Mouse (Mus musculus): ENCODE data around the gene 1110008P14Rik. TPM values are rescaled to one million over a fixed set of nuclear protein-coding genes. Genes with fewer than 3 reads are reported as not detected.

The 1110008P14Rik gene
- polyA plus RNA-seq, 1 experiment from 2014 or later, result 33.3 TPM

DNA sequence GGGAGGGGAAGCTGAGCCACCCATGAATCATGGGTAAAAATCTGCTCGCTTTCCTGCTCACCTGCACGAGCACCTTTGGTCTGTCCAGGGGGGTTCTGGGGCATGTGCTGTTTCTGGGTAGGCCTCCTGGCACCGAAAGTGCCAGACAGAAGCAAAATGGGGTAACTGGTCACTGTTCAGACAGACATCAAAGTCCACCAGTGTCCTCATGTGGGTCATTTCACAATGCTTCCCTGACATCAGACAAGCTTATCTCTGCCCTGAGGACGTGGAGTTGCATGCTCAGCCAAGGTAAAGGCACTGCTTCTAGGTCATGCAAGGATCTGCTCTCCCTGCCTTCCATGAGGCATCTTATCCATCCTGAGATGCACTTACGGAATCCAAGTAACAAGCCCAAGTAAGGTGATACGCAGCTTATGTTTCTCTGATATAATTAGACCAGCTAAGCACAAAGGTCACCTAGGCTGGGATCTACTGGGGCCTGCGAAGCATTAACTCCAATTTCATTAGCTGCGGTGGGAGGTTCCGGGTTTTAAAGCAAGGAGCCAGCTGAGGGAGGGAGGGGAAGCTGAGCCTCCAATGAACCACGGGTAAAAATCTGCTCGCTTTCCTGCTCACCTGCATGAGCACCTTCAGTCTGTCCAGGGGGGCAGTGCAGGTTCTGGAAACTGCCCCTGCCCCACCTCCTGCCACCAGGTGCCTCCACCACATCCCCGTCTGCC is 36.9 kb upstream of the 1110008P14Rik start:
- no peak overlapping the region for H3K4me3 ChIP-seq (ENCODE audit: low read depth, low read length)
- peaks cover 9% of the 10 kb centered on the region for H3K4me1 ChIP-seq (ENCODE audit: insufficient read depth)
- no peak for TF ChIP-seq CTCF (IDR thresholded peaks at IDR 0.05; ENCODE audit: low read depth)
- peaks cover 75% of the 10 kb centered on the region for H3K36me3 ChIP-seq (ENCODE audit: insufficient read depth)
- ATAC-seq (ENCODE audit: insufficient read depth) (no peak), DNase-seq (no peak)
- H3K27me3 ChIP-seq (ENCODE audit: insufficient read depth, low read length), result no peaks in the 10 kb centered on the region
- no peaks in the 10 kb centered on the region for H3K9me3 ChIP-seq (ENCODE audit: low read depth, low read length)
- no peak overlapping the region for H3K4me2 ChIP-seq
- H3K27ac ChIP-seq (ENCODE audit: low read depth), result no peak overlapping the region
- H3K9ac ChIP-seq, result no peak overlapping the region
- 80% methylated on average over 12 of the region's 12 CpGs for WGBS

DNA sequence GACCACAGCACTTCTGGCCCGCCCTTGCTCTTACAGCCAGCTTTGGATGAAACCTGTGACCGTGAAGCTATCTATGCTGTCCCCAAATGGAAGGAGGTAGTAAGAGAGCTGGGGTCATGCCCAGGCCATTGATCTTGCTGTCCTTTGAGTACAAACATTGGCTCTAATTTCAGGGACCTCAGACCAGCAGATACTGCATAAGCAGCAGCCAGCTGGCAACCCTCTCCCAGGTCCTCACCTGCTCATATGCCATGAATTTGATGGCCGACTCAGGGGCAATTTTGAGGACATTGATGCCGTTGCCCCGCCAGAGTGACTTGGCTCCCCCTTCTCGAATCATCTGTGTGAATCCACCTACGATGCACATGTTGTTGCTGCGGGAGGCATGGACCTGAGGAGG is 35.7 kb upstream of the 1110008P14Rik start:
- H3K4me3 ChIP-seq (ENCODE audit: low read depth, low read length), result no peak overlapping the region
- ATAC-seq (ENCODE audit: insufficient read depth) (no peak), DNase-seq (no peak)
- no peaks in the 10 kb centered on the region for H3K4me1 ChIP-seq (ENCODE audit: insufficient read depth)
- H3K4me2 ChIP-seq, result no peak overlapping the region
- no peaks in the 10 kb centered on the region for H3K9me3 ChIP-seq (ENCODE audit: low read depth, low read length)
- peaks cover 75% of the 10 kb centered on the region for H3K36me3 ChIP-seq (ENCODE audit: insufficient read depth)
- H3K27me3 ChIP-seq (ENCODE audit: insufficient read depth, low read length), result no peaks in the 10 kb centered on the region
- H3K27ac ChIP-seq (ENCODE audit: low read depth), result no peak overlapping the region
- no peak overlapping the region for H3K9ac ChIP-seq
- WGBS, result 73% methylated on average over 8 of the region's 8 CpGs
- no peak for TF ChIP-seq CTCF (IDR thresholded peaks at IDR 0.05; ENCODE audit: low read depth)

DNA sequence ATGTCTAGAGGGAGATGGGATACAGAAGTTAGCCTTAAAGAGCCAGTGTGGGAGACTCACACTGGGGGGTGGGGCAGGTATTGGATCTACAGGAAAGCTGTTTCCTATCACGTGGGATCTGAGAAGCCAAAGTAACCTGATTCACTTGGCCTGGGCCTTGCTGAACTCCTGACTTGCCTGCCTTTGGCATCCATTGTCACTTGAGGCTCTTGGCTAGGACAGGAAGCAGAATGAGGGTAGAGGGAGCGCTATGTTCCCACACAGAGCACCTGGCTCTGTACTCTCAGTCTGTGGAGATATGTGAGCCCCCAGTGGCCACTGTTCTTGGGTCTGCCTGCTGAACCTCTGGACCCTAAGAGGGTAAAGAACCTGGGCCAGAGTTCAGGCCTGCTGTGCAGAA is 34.8 kb upstream of the 1110008P14Rik start:
- Histone ChIP-seq H3K4me1 (ENCODE audit: insufficient read depth) (no peaks in the 10 kb centered on the region), H3K9me3 (ENCODE audit: low read depth, low read length) (no peaks in the 10 kb centered on the region), H3K4me2 (no peak overlapping the region), H3K27ac (ENCODE audit: low read depth) (no peak overlapping the region), H3K4me3 (ENCODE audit: low read depth, low read length) (no peak overlapping the region), H3K36me3 (ENCODE audit: insufficient read depth) (peaks cover 75% of the 10 kb centered on the region), H3K27me3 (ENCODE audit: insufficient read depth, low read length) (no peaks in the 10 kb centered on the region), H3K9ac (no peak overlapping the region)
- no peak for TF ChIP-seq CTCF (IDR thresholded peaks at IDR 0.05; ENCODE audit: low read depth)
- no peak for ATAC-seq (ENCODE audit: insufficient read depth)
- no peak for DNase-seq
- WGBS, result 70% methylated on average over 2 of the region's 2 CpGs

DNA sequence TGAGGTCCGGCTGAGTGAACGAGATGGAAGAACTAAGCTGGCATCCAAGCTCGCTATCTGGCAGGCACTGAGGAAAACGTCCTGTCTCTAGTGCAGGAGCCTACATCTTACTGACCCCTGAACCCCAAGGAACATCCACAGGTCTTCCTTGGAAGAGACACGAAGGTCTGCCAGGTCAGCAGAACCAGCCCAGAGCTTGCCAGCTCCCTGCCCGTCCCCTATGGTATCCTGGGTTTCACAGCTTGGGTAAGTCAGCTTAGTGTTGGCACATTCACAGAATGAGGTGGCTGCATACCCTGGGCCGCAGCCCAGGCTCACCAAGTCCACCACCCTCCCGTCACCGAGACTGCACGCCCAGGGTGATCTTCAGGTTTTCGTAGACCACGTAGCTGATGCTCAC is 34.1 kb upstream of the 1110008P14Rik start:
- WGBS, result 93% methylated on average over 12 of the region's 12 CpGs
- no peak overlapping the region for H3K4me2 ChIP-seq
- DNase-seq (no peak), ATAC-seq (ENCODE audit: insufficient read depth) (no peak)
- no peaks in the 10 kb centered on the region for H3K27me3 ChIP-seq (ENCODE audit: insufficient read depth, low read length)
- H3K4me3 ChIP-seq (ENCODE audit: low read depth, low read length), result no peak overlapping the region
- no peak overlapping the region for H3K9ac ChIP-seq
- H3K36me3 ChIP-seq (ENCODE audit: insufficient read depth), result peaks cover 70% of the 10 kb centered on the region
- no peak overlapping the region for H3K27ac ChIP-seq (ENCODE audit: low read depth)
- H3K4me1 ChIP-seq (ENCODE audit: insufficient read depth), result no peaks in the 10 kb centered on the region
- H3K9me3 ChIP-seq (ENCODE audit: low read depth, low read length), result no peaks in the 10 kb centered on the region
- TF ChIP-seq CTCF (IDR thresholded peaks at IDR 0.05; ENCODE audit: low read depth), result no peak

DNA sequence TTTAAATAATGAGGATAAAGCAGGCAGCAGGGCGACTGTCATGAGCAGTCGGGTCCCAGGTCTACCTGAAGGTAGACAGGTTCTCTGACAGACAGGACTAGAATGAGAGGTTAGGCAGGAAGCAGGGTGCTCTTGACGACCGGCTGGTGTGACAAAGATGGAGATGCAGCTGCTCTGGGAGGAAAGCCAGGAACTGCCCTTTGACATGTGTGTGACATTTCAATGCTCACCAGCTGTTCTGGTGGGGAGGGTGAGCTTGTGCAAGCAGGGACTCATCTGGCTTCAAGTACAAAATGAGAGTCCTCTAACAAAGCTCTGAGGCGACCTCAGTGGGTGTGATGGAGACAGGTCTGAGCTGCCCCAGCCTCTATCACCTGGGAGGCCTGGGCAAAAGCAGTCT is 32.2 kb upstream of the 1110008P14Rik start:
- H3K9ac ChIP-seq, result no peak overlapping the region
- no peaks in the 10 kb centered on the region for H3K9me3 ChIP-seq (ENCODE audit: low read depth, low read length)
- no peak overlapping the region for H3K4me2 ChIP-seq
- no peaks in the 10 kb centered on the region for H3K27me3 ChIP-seq (ENCODE audit: insufficient read depth, low read length)
- no peak for TF ChIP-seq CTCF (IDR thresholded peaks at IDR 0.05; ENCODE audit: low read depth)
- H3K4me1 ChIP-seq (ENCODE audit: insufficient read depth), result no peaks in the 10 kb centered on the region
- 38% methylated on average over 5 of the region's 5 CpGs for WGBS
- DNase-seq (peak; percentile 73), ATAC-seq (ENCODE audit: insufficient read depth) (peak; percentile 57; the same call in 1 of the 2 replicates)
- H3K27ac ChIP-seq (ENCODE audit: low read depth), result no peak overlapping the region
- H3K4me3 ChIP-seq (ENCODE audit: low read depth, low read length), result no peak overlapping the region
- peaks cover 52% of the 10 kb centered on the region for H3K36me3 ChIP-seq (ENCODE audit: insufficient read depth)

DNA sequence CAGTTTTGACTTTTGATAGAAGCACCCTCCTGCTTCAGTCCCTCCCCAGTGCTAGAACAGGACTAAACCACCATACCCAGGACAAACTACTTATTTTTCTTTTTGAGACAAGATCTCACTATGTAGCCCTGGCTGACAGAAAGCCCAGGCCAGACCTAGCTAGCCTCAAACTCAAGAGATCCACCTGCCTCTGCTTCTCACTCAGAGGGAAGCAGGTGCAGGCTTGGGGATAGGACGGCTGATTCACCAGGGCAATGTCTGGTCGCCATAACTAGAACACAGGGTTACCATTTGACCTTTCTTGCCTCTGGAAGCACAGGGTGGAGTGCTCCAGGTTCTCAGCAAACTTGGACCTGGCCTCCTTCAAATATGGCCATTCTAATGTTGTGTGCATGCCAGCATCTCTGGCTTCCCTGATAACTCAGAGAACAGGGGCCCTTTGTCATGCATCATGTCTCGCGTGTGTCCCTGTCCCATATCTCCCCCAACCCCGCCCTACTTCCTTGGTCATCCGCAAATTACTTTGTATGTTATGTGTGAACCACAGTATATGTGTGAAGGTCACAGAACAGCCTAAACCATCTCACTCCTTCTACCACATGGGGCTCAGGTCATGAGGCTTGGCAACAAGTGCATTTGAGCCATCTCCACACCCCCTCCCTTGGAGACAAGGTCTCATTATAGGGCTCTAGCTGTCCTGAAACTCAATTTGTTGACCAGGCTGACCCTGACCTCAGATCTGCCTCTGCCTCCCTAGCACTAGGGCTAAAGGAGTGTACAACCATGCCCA is 31.2 kb upstream of the 1110008P14Rik start:
- WGBS, result 80% methylated on average over 6 of the region's 6 CpGs
- no peak for ATAC-seq (ENCODE audit: insufficient read depth)
- Histone ChIP-seq H3K4me2 (no peak overlapping the region), H3K4me3 (ENCODE audit: low read depth, low read length) (no peak overlapping the region), H3K27me3 (ENCODE audit: insufficient read depth, low read length) (no peaks in the 10 kb centered on the region), H3K27ac (ENCODE audit: low read depth) (no peak overlapping the region), H3K36me3 (ENCODE audit: insufficient read depth) (peaks cover 42% of the 10 kb centered on the region), H3K4me1 (ENCODE audit: insufficient read depth) (no peaks in the 10 kb centered on the region), H3K9me3 (ENCODE audit: low read depth, low read length) (no peaks in the 10 kb centered on the region), H3K9ac (no peak overlapping the region)
- no peak for TF ChIP-seq CTCF (IDR thresholded peaks at IDR 0.05; ENCODE audit: low read depth)
- DNase-seq, result no peak

DNA sequence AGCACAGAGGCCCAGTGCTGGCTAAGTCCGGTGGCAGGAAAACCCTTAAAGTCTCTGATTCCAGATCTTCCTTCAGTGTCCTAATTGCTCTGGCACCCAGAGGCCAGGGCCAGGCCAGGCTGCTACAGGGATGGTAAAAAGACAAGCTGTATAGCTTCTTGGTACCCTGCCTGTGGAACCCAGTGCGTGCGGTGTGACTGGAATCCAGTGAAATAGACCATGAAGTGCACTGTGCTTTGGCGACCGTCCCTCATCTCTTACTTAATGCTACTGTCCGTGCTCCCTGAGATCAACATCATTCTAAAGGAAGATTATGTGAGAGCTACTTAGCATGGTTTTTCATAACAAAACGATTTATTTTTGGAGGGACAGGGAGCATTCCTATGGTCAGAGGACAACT is 29.7 kb upstream of the 1110008P14Rik start:
- Histone ChIP-seq H3K4me1 (ENCODE audit: insufficient read depth) (no peaks in the 10 kb centered on the region), H3K9ac (no peak overlapping the region), H3K27me3 (ENCODE audit: insufficient read depth, low read length) (no peaks in the 10 kb centered on the region), H3K36me3 (ENCODE audit: insufficient read depth) (peaks cover 26% of the 10 kb centered on the region), H3K4me2 (no peak overlapping the region), H3K4me3 (ENCODE audit: low read depth, low read length) (no peak overlapping the region), H3K27ac (ENCODE audit: low read depth) (no peak overlapping the region), H3K9me3 (ENCODE audit: low read depth, low read length) (no peaks in the 10 kb centered on the region)
- ATAC-seq (ENCODE audit: insufficient read depth) (no peak), DNase-seq (no peak)
- 76% methylated on average over 7 of the region's 7 CpGs for WGBS
- no peak for TF ChIP-seq CTCF (IDR thresholded peaks at IDR 0.05; ENCODE audit: low read depth)
